Mouse (Mus musculus): ENCODE measurements at regions not wholly inside any gene's neighbourhood (a gene's known extent, or its start where the extent isn't known, plus 50 kb on each side); places are given as distances from the start of the nearest gene placed in this dataset.

- Histone ChIP-seq H3K36me3 (ENCODE audit: control insufficient read depth, insufficient read depth, low read length) (no peaks in the 10 kb centered on the region), H3K4me3 (ENCODE audit: low read depth, low read length) (no peak overlapping the region), H3K27ac (ENCODE audit: insufficient read depth, low read depth, low read length) (no peak overlapping the region), H3K4me1 (ENCODE audit: control insufficient read depth, insufficient read depth, insufficient read length, low read length) (peaks cover 2% of the 10 kb centered on the region; the same call in 1 of the 2 replicates), H3K27me3 (ENCODE audit: control insufficient read depth, insufficient read depth, low read length) (no peaks in the 10 kb centered on the region)
- 35% methylated on average over 8 of the region's 8 CpGs for WGBS
- TF ChIP-seq CTCF (IDR thresholded peaks at IDR 0.05; ENCODE audit: extremely low read depth, insufficient read length, insufficient replicate concordance, low read depth, low read length) (no peak), POLR2A (IDR thresholded peaks at IDR 0.05; ENCODE audit: low read depth, low read length) (no peak)
These were observed 305.1 kb downstream of the Pten start for GRCm38 (mm10) chr19:33062165-33063058.

GRCm38 (mm10) chr19:33065274-33066200 is 308.2 kb downstream of the Pten start:
- WGBS, result 77% methylated on average over 19 of the region's 19 CpGs
- Histone ChIP-seq H3K27ac (ENCODE audit: insufficient read depth, low read depth, low read length) (no peak overlapping the region), H3K27me3 (ENCODE audit: control insufficient read depth, insufficient read depth, low read length) (no peaks in the 10 kb centered on the region), H3K36me3 (ENCODE audit: control insufficient read depth, insufficient read depth, low read length) (no peaks in the 10 kb centered on the region), H3K4me3 (ENCODE audit: low read depth, low read length) (no peak overlapping the region), H3K4me1 (ENCODE audit: control insufficient read depth, insufficient read depth, insufficient read length, low read length) (peaks cover 2% of the 10 kb centered on the region; the same call in 1 of the 2 replicates)
- TF ChIP-seq CTCF (IDR thresholded peaks at IDR 0.05; ENCODE audit: extremely low read depth, insufficient read length, insufficient replicate concordance, low read depth, low read length), result no peak
- no peak for TF ChIP-seq POLR2A (IDR thresholded peaks at IDR 0.05; ENCODE audit: low read depth, low read length)

GRCm38 (mm10) chr19:33068351-33068955 is 311.2 kb downstream of the Pten start:
- Histone ChIP-seq H3K36me3 (ENCODE audit: control insufficient read depth, insufficient read depth, low read length) (no peaks in the 10 kb centered on the region), H3K4me3 (ENCODE audit: low read depth, low read length) (no peak overlapping the region), H3K27ac (ENCODE audit: insufficient read depth, low read depth, low read length) (no peak overlapping the region), H3K27me3 (ENCODE audit: control insufficient read depth, insufficient read depth, low read length) (no peaks in the 10 kb centered on the region), H3K4me1 (ENCODE audit: control insufficient read depth, insufficient read depth, insufficient read length, low read length) (peaks cover 3% of the 10 kb centered on the region; the same call in 1 of the 2 replicates)
- WGBS, result 86% methylated on average over 11 of the region's 11 CpGs
- no peak for TF ChIP-seq CTCF (IDR thresholded peaks at IDR 0.05; ENCODE audit: extremely low read depth, insufficient read length, insufficient replicate concordance, low read depth, low read length)
- TF ChIP-seq POLR2A (IDR thresholded peaks at IDR 0.05; ENCODE audit: low read depth, low read length), result no peak

- TF ChIP-seq POLR2A (IDR thresholded peaks at IDR 0.05; ENCODE audit: low read depth, low read length) (no peak), CTCF (IDR thresholded peaks at IDR 0.05; ENCODE audit: extremely low read depth, insufficient read length, insufficient replicate concordance, low read depth, low read length) (no peak)
- 53% methylated on average over 6 of the region's 6 CpGs for WGBS
- H3K27me3 ChIP-seq (ENCODE audit: control insufficient read depth, insufficient read depth, low read length), result no peaks in the 10 kb centered on the region
- no peak overlapping the region for H3K27ac ChIP-seq (ENCODE audit: insufficient read depth, low read depth, low read length)
- H3K4me1 ChIP-seq (ENCODE audit: control insufficient read depth, insufficient read depth, insufficient read length, low read length), result peaks cover 3% of the 10 kb centered on the region; the same call in 1 of the 2 replicates
- no peaks in the 10 kb centered on the region for H3K36me3 ChIP-seq (ENCODE audit: control insufficient read depth, insufficient read depth, low read length)
- H3K4me3 ChIP-seq (ENCODE audit: low read depth, low read length), result no peak overlapping the region
These were observed 312.5 kb downstream of the Pten start for GRCm38 (mm10) chr19:33069761-33070160.

GRCm38 (mm10) chr19:33072299-33072698 is 315.0 kb downstream of the Pten start:
- H3K4me1 ChIP-seq (ENCODE audit: control insufficient read depth, insufficient read depth, insufficient read length, low read length), result peaks cover 3% of the 10 kb centered on the region; the same call in 1 of the 2 replicates
- H3K36me3 ChIP-seq (ENCODE audit: control insufficient read depth, insufficient read depth, low read length), result no peaks in the 10 kb centered on the region
- no peak overlapping the region for H3K27ac ChIP-seq (ENCODE audit: insufficient read depth, low read depth, low read length)
- no peak for TF ChIP-seq CTCF (IDR thresholded peaks at IDR 0.05; ENCODE audit: extremely low read depth, insufficient read length, insufficient replicate concordance, low read depth, low read length)
- no peak for TF ChIP-seq POLR2A (IDR thresholded peaks at IDR 0.05; ENCODE audit: low read depth, low read length)
- H3K4me3 ChIP-seq (ENCODE audit: low read depth, low read length), result no peak overlapping the region
- H3K27me3 ChIP-seq (ENCODE audit: control insufficient read depth, insufficient read depth, low read length), result no peaks in the 10 kb centered on the region
- 39% methylated on average over 2 of the region's 2 CpGs for WGBS

- Histone ChIP-seq H3K4me3 (ENCODE audit: low read depth, low read length) (no peak overlapping the region), H3K27me3 (ENCODE audit: control insufficient read depth, insufficient read depth, low read length) (no peaks in the 10 kb centered on the region), H3K27ac (ENCODE audit: insufficient read depth, low read depth, low read length) (no peak overlapping the region), H3K36me3 (ENCODE audit: control insufficient read depth, insufficient read depth, low read length) (no peaks in the 10 kb centered on the region), H3K4me1 (ENCODE audit: control insufficient read depth, insufficient read depth, insufficient read length, low read length) (peaks cover 3% of the 10 kb centered on the region; the same call in 1 of the 2 replicates)
- TF ChIP-seq POLR2A (IDR thresholded peaks at IDR 0.05; ENCODE audit: low read depth, low read length), result no peak
- TF ChIP-seq CTCF (IDR thresholded peaks at IDR 0.05; ENCODE audit: extremely low read depth, insufficient read length, insufficient replicate concordance, low read depth, low read length), result no peak
- 58% methylated on average over 4 of the region's 4 CpGs for WGBS
These were observed 317.2 kb downstream of the Rnls start for GRCm38 (mm10) chr19:33074907-33075306.
